Mouse (Mus musculus) bone marrow macrophage, adult 2 months (primary cell): ENCODE results near the gene Slc41a2.

Experiments used
- CTCF ChIP-seq: IDR thresholded peaks from 2 replicates; pipeline ENCODE4 v1.5.1; 2012; ENCODE audit warnings: low read depth, mild to moderate bottlenecking, low read length, moderate library complexity
- POLR2A ChIP-seq: IDR thresholded peaks from 2 replicates; pipeline ENCODE4 v1.6.1; 2012; ENCODE audit warnings: mild to moderate bottlenecking, low read depth, low read length, borderline replicate concordance

- TF ChIP-seq CTCF (no peak), POLR2A (no peak)
Measured at GRCm38 (mm10) chr10:83209388-83209787, 128.3 kb downstream of the Slc41a2 start.
